8 mouse cellular contexts compared by ENCODE assay signal in genomic region chr7:126975950-126976866, GRCm38 (mm10). TPM values are rescaled to one million over a fixed set of nuclear protein-coding genes. Genes with fewer than 3 reads are reported as not detected.
DNase-seq lines count a peak whose midpoint lies in the region; ATAC-seq and TF ChIP-seq lines count a peak whose summit lies in the region.

Cdiptos (minus strand) TSS chr7:126976098.

- peak within 1 kb of the TSS; percentile 85 for H3K4me3 ChIP-seq in embryonic facial prominence, embryonic 13.5 days
- peak within 1 kb of the TSS; percentile 97 for H3K4me3 ChIP-seq in limb, embryonic 14.5 days (replicated peaks; ENCODE audit: low read length)
- H3K4me3 ChIP-seq in midbrain, postnatal 0 days (ENCODE audit: low read depth, low read length), result peak within 1 kb of the TSS; percentile 100

- peak; percentile 99 for TF ChIP-seq CTCF in midbrain, postnatal 0 days (IDR thresholded peaks at IDR 0.05)

- no peak for TF ChIP-seq POLR2A in limb, embryonic 14.5 days (IDR thresholded peaks at IDR 0.05; ENCODE audit: borderline replicate concordance, extremely low read depth, insufficient read depth, insufficient read length)

- H3K9ac ChIP-seq in embryonic facial prominence, embryonic 13.5 days, result peak within 1 kb of the TSS; percentile 96
- H3K9ac ChIP-seq in limb, embryonic 14.5 days (ENCODE audit: low read depth, low read length, severe bottlenecking), result peak within 1 kb of the TSS; percentile 96
- peak within 1 kb of the TSS; percentile 99 for H3K9ac ChIP-seq in midbrain, postnatal 0 days (replicated peaks; ENCODE audit: low read length, poor library complexity, severe bottlenecking)

- no peaks in the 10 kb centered on the region for H3K9me3 ChIP-seq in embryonic facial prominence, embryonic 13.5 days
- H3K9me3 ChIP-seq in limb, embryonic 14.5 days (ENCODE audit: control insufficient read depth, low read length), result no peaks in the 10 kb centered on the region
- H3K9me3 ChIP-seq in midbrain, postnatal 0 days (ENCODE audit: low read length), result no peaks in the 10 kb centered on the region

- ATAC-seq in embryonic facial prominence, embryonic 13.5 days (ENCODE audit: insufficient number of reproducible peaks, insufficient read depth, low FRiP score, low TSS enrichment, low read depth), result peak; percentile 89
- peak; percentile 97 for ATAC-seq in limb, embryonic 14.5 days (ENCODE audit: low FRiP score, low read depth)
- peak; percentile 95 for ATAC-seq in midbrain, postnatal 0 days (ENCODE audit: low FRiP score)

- DNase-seq in 3134 (ENCODE audit: extremely low read depth, insufficient read length, low spot score), result peak; percentile 87
- DNase-seq in adrenal gland, postnatal 36 days, result peak; percentile 96 to 98
- peak; percentile 96 for DNase-seq in heart, adult 8-10 months (ENCODE audit: low spot score)
- DNase-seq in kidney, adult 9 months, result peak; percentile 97
- peak; percentile 96 for DNase-seq in limb, embryonic 14.5 days (ENCODE audit: low spot score)
- DNase-seq in midbrain, postnatal 0 days (ENCODE audit: low spot score), result peak; percentile 98
- peak; percentile 90 to 95 for DNase-seq in spleen, postnatal 14 days (ENCODE audit: low spot score in 2 of 2)

- H3K36me3 ChIP-seq in embryonic facial prominence, embryonic 13.5 days, result peaks cover 31% of the 10 kb centered on the region
- peaks cover 31% of the 10 kb centered on the region for H3K36me3 ChIP-seq in limb, embryonic 14.5 days (ENCODE audit: control insufficient read depth, insufficient read depth, low read length)
- H3K36me3 ChIP-seq in midbrain, postnatal 0 days (ENCODE audit: insufficient read depth, low read length), result peaks cover 29% of the 10 kb centered on the region

- peak within 1 kb of the TSS; percentile 89 for H3K4me2 ChIP-seq in embryonic facial prominence, embryonic 13.5 days
- H3K4me2 ChIP-seq in limb, embryonic 14.5 days (replicated peaks; ENCODE audit: low read depth, low read length, severe bottlenecking), result peak within 1 kb of the TSS; percentile 80
- H3K4me2 ChIP-seq in midbrain, postnatal 0 days (ENCODE audit: low read depth, low read length, poor library complexity, severe bottlenecking), result peak within 1 kb of the TSS; percentile 90

- no peaks in the 10 kb centered on the region for H3K27me3 ChIP-seq in embryonic facial prominence, embryonic 13.5 days
- H3K27me3 ChIP-seq in limb, embryonic 14.5 days (ENCODE audit: control insufficient read depth, insufficient read depth, low read length), result no peaks in the 10 kb centered on the region
- H3K27me3 ChIP-seq in midbrain, postnatal 0 days (ENCODE audit: insufficient read depth, low read length), result no peaks in the 10 kb centered on the region

- peak within 1 kb of the TSS; percentile 97 for H3K27ac ChIP-seq in embryonic facial prominence, embryonic 13.5 days
- peak within 1 kb of the TSS; percentile 94 for H3K27ac ChIP-seq in limb, embryonic 14.5 days (replicated peaks; ENCODE audit: low read depth, low read length)
- peak within 1 kb of the TSS; percentile 93 for H3K27ac ChIP-seq in midbrain, postnatal 0 days (ENCODE audit: low read depth, low read length)

- under 1% methylated on average over 55 of the region's 55 CpGs for WGBS in embryonic facial prominence, embryonic 13.5 days
- under 1% methylated on average over 55 of the region's 55 CpGs for WGBS in limb, embryonic 14.5 days
- under 1% methylated on average over 54 of the region's 55 CpGs for WGBS in midbrain, postnatal 0 days

- H3K4me1 ChIP-seq in embryonic facial prominence, embryonic 13.5 days, result peaks cover 10% of the 10 kb centered on the region
- H3K4me1 ChIP-seq in limb, embryonic 14.5 days (ENCODE audit: control insufficient read depth, insufficient read depth, low read length), result peaks cover 7% of the 10 kb centered on the region; the same call in 1 of the 2 replicates
- H3K4me1 ChIP-seq in midbrain, postnatal 0 days (ENCODE audit: insufficient read depth, low read length), result peaks cover 6% of the 10 kb centered on the region; the same call in 1 of the 2 replicates

RNA-seq across cellular contexts. Expression of gene Cdiptos, which starts in this region (rescaled TPM):
- total RNA-seq in adrenal gland, postnatal 36 days (2021), result under 1 TPM; 0.60 to 0.69 TPM
- polyA plus RNA-seq in embryonic facial prominence, embryonic 13.5 days (2015; fragmentation: Nextera tagmentation; extraction: Ambion mirVana), result 1.3 and 1.7 TPM in 2 replicates
- under 1 TPM in 3 of 4 experiments, not detected in 1; 0.37 to 0.60 (median 0.43) TPM for total RNA-seq in heart, adult 8-10 months (2022)
- 1.5 and 1.9 TPM in 2 replicates for polyA plus RNA-seq in limb, embryonic 14.5 days (2012; rRNA removed)
- 0.83 and 1.2 TPM in 2 replicates for polyA plus RNA-seq in limb, embryonic 14.5 days (2014; fragmentation: Nextera tagmentation; extraction: Ambion mirVana)
- not detected in 2 replicates for total RNA-seq in midbrain, postnatal 0 days (2014; rRNA removed)
- 0.72 and 0.79 TPM in 2 replicates for polyA plus RNA-seq in midbrain, postnatal 0 days (2015; fragmentation: Nextera tagmentation; extraction: Ambion mirVana)

Comparison
In these comparisons a context has a peak if more than half of its experiments do, and no peak if none do; other contexts are left out.
1. Peak in every context shown above with its lines: DNase-seq, ATAC-seq, H3K4me3 ChIP-seq and H3K27ac ChIP-seq.
2. Peak in DNase-seq in adrenal gland, postnatal 36 days; RNA of the gene not detected or under 1 TPM.
3. Peak in DNase-seq in heart, adult 8-10 months; RNA of the gene not detected or under 1 TPM.
4. Peak in DNase-seq, ATAC-seq, H3K4me3 ChIP-seq, H3K27ac ChIP-seq, H3K9ac ChIP-seq and H3K4me2 ChIP-seq in midbrain, postnatal 0 days; RNA of the gene not detected or under 1 TPM.